Mouse (Mus musculus) ES-E14 (cell line): ENCODE data around the gene Gli3.

Source experiments
- CHD2 ChIP-seq: IDR thresholded peaks from 2 replicates; pipeline ENCODE4 v1.6.1; 2014; ENCODE audit warnings: mild to moderate bottlenecking, low read depth, low read length, inconsistent platforms
- MAFK ChIP-seq: IDR thresholded peaks from 2 replicates; pipeline ENCODE4 v1.6.1; 2014; ENCODE audit warnings: mild to moderate bottlenecking, low read depth, low read length, inconsistent platforms; ENCODE audit not compliant: insufficient read depth
- ZC3H11A ChIP-seq: IDR thresholded peaks from 2 replicates; pipeline ENCODE4 v1.6.1; 2012; ENCODE audit warnings: low read depth, mild to moderate bottlenecking, inconsistent platforms, low read length, borderline replicate concordance

- no peak for TF ChIP-seq CHD2
- TF ChIP-seq ZC3H11A, result no peak
- no peak for TF ChIP-seq MAFK
Measured at GRCm38 (mm10) chr13:15522153-15522552, 59.1 kb downstream of the Gli3 start.
